Mouse (Mus musculus) frontal cortex, adult 2 months (tissue): ENCODE measurements around the gene Ccdc138. TPM values are rescaled to one million over a fixed set of nuclear protein-coding genes. Genes with fewer than 3 reads are reported as not detected.
A peak's percentile ranks its signal among the peaks of the same experiment; 100 is the strongest.

Source experiments
- DNase-seq, 2 experiments: peaks; one replicate each; pipeline ENCODE4 v3.0.0; 2022; ENCODE audit warnings: low spot score in 1 of 2; ENCODE audit errors: extremely low spot score in 1 of 2
- polyA plus RNA-seq: library from polyadenylated mRNA; depleted of rRNA; stranded (reverse); fragments of >200 nt; gene quantifications from 2 replicates; pipeline ENCODE4 v1.2.3, GENCODE M21; 2012

Ccdc138 gene
- polyA plus RNA-seq, 1 experiment: 3.5 TPM

GRCm38 (mm10) chr10:58560521-58560920 lies 62.8 kb downstream of the Ccdc138 start:
- no peak for DNase-seq

DNA sequence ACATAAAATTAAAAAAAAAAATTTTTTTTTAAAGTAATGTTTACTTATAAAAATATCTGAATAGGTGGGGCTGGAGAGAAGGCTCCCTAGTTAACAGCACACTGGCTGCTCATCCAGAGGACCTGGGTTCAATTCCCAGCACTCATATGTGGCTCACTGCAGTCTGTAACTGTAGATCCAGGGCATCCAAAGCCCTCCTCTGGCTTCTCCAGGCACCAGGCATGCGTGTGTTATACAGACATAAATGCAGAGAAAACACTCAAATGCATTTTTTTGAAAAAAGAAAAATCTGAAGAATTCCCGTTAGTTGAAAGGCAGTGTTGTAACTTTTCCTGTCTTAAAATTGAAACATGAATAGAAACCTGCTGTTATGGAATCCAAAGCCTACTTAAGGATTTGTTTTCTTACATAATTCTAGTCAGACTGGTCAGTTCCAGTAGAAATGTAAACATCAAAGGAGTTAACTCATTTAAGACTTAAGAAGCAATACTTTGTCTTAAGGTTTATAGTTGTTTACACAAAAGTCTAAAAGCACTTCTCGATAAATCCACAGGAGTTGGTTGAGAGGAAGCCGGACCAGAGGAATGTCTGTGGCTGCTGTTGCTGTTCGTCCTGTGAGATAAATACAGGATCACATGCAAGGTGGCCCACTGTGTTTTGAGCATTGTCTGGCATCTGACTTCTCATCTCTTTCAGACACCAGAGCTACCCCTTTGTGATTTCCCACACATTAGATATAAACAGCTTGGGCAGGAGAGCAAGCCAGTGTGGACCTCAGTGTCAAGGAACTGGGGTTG lies 87.9 kb downstream of the Ccdc138 start:
- no peak for DNase-seq

DNA sequence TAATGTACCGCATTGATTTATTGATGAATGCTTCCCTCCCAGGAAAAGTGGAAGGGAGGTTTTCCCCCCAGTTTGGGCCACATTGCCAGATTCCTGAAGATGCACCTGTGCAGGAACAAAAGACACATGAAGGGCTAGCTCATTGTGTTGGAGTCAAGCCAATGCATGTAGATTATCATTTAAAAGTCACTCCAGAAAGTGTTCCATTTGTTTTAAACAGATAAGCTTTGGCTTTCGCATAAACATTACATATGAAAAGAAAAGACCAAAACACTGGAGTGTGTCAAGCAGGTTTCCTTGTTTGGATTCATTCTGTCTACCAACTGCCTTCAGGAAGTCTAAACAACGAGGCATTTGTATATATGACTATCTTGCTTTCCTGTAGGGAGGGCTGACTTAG lies 96.7 kb downstream of the Ccdc138 start:
- DNase-seq: no peak

GRCm38 (mm10) chr10:58595197-58595596 lies 97.4 kb downstream of the Ccdc138 start:
- DNase-seq: no peak

DNA sequence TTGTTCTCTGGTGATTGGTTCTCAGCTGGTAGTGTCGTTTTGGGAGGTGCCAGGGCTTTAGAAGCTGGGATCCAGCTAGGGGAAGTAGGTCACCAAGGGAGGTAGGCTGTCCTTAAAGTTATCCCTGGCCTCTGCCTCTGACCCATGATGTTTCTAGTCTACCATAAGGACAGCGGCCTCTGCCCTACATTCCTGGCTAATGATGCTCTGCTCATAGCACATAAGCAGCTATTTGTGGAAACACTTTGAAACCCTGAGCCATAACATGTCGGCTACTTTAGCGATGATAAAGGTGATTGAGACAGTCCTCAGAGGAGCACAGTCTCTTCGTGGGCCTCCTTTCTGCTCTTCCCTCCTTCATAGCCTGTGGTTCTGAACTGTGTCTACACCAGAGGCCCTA lies 98.1 kb downstream of the Ccdc138 start:
- no peak for DNase-seq

GRCm38 (mm10) chr10:58600151-58600550 lies 102.4 kb downstream of the Ccdc138 start:
- no peak for DNase-seq

GRCm38 (mm10) chr10:58600983-58601382 lies 103.2 kb downstream of the Ccdc138 start:
- no peak for DNase-seq

DNA sequence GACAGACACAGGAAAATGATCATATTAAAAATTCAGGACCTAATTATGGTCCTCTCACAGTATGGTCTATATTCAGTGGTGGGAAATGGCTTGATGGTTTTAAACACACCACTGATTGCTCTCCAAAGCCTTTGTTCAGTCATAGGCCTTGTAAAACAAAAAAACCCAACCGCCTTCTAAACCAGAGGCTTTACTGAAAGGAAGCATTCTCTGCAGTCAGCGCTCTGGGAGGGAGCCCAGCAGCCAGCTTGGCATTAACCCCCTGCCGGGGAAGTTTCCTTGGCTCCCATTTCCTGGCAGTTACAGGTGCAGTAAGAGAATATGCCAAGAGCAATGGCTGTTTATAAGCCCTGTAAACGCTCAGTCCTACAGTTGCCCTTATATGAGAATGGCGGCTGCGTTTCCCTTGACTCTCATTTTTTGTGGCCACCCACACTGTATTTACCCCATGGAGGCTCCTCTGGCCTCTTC lies 103.7 kb downstream of the Ccdc138 start:
- peak in 1 of 2 experiments; percentile 58 for DNase-seq

DNA sequence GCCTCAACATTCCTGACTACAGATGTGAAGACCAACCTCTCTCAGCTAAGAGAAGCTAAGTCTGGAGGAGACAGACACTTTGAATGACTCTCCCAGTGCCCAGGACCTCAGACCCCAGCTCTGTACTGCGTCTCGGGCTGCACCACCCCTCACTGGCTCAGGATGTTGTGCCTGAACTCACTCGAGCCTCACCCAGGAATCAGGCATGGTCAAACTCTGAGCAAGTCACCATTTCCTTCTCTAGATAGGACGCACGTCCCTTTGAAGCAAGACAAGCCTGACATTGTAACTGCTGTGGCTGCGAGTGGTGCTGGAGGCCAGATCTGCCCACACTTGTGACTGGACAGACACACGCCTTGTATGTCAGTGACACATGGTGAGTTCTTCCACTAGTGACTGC lies 104.2 kb downstream of the Ccdc138 start:
- DNase-seq: no peak

DNA sequence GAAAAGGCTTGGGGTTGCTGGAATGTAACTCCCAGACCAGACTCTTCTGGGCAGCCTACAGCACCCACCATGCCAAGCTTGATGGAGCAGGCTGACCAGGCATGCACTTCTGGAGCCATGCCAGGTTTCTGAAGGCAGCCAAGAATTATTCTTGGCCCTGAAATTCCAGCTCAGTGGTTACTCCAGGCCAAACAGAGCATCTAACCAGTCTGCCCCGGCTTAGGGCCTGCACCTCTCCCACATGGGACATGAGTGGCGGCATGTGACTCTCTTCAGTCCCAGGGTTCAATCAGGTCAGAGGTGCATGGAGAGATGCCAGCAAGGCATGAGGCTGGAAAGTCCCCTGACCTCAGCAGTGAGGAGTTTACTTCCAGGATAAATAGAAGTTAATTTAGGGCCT lies 107.0 kb downstream of the Ccdc138 start:
- DNase-seq: peak in 1 of 2 experiments; percentile 36

DNA sequence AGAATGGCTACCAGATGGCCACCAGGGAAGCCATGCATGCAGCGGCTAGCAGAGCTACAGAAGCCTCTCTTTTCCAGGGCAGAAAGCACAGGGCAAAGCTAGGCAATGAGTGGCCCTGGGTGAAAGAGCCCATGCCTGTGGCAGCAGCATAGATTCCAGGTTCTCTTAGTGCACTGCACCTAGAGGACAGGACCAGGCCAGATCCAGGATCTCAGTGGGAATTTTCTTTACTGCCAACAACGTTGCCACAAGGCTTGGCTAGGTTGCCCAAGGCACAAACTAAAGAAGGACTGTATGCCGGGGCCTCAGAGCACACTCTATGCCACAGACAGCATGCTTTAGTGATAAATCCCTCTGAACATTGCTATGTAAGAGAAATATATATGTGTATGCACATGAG lies 108.6 kb downstream of the Ccdc138 start:
- no peak for DNase-seq

- no peak for DNase-seq
Observed at GRCm38 (mm10) chr10:58608858-58609257, 111.1 kb downstream of the Ccdc138 start.

- DNase-seq: peak in 1 of 2 experiments; percentile 18
Observed at GRCm38 (mm10) chr10:58610484-58611261, 112.9 kb downstream of the Ccdc138 start.

DNA sequence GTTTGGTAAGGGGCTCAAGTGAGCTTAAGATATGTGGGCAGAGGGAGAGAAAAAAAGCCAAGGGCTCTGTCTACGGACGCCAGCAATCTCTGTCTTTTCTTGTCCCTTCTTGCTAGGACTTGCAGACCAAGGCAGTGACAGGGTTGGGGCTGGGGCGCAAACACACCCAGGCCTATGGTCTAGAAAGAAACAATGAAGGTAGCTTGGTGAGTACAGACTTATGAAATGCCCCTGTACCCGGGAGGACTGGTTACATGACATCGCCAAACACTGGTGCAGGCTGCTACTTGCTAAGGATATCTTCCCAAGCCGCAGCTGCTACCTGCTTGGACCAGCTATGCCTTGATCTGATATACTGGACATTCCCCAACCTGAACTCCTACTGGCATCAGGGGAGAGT lies 116.9 kb downstream of the Ccdc138 start:
- no peak for DNase-seq

- no peak for DNase-seq
Observed at GRCm38 (mm10) chr10:58616565-58616964, 118.8 kb downstream of the Ccdc138 start.

- no peak for DNase-seq
Observed at GRCm38 (mm10) chr10:58618501-58619216, 120.9 kb downstream of the Ccdc138 start.

- no peak for DNase-seq
Observed at GRCm38 (mm10) chr10:58619266-58619665, 121.5 kb downstream of the Ccdc138 start.

- DNase-seq: no peak
Observed at GRCm38 (mm10) chr10:58624848-58625711, 127.3 kb downstream of the Ccdc138 start.
